Mouse (Mus musculus) testis, adult 2 months (tissue): Measurements from ENCODE around the gene Hoxa4. TPM values are rescaled to one million over a fixed set of nuclear protein-coding genes. Genes with fewer than 3 reads are reported as not detected.

Experiments
- H3K27ac ChIP-seq: fragments of 200-500 bp; 2 replicates; pipeline ENCODE4 v1.5.1; 2012; ENCODE audit warnings: low read depth, low read length; ENCODE audit not compliant: control insufficient read depth, insufficient read depth
- H3K27me3 ChIP-seq: fragments of 200-500 bp; 2 replicates; pipeline ENCODE4 v1.6.1; 2012; ENCODE audit warnings: mild to moderate bottlenecking, low read length, moderate library complexity; ENCODE audit not compliant: control insufficient read depth, insufficient read depth
- H3K36me3 ChIP-seq: fragments of 200-500 bp; 2 replicates; pipeline ENCODE4 v1.6.1; 2012; ENCODE audit warnings: mild to moderate bottlenecking, low read length; ENCODE audit not compliant: control insufficient read depth, insufficient read depth
- H3K4me1 ChIP-seq: fragments of 200-500 bp; 2 replicates; pipeline ENCODE4 v1.6.1; 2012; ENCODE audit warnings: low read length; ENCODE audit not compliant: control insufficient read depth, insufficient read depth
- H3K4me3 ChIP-seq: fragments of 200-500 bp; 2 replicates; pipeline ENCODE4 v1.5.1; 2012; ENCODE audit warnings: low read depth, mild to moderate bottlenecking, low read length, moderate library complexity, mixed read lengths; ENCODE audit not compliant: control insufficient read depth
- CTCF ChIP-seq: fragments of 200-500 bp; IDR thresholded peaks from 2 replicates; pipeline ENCODE4 v1.5.1; 2012; ENCODE audit warnings: low read depth, mild to moderate bottlenecking, inconsistent platforms, low read length, moderate library complexity; ENCODE audit not compliant: control insufficient read depth, insufficient read depth, insufficient replicate concordance
- POLR2A ChIP-seq: fragments of 200-500 bp; IDR thresholded peaks from 2 replicates; pipeline ENCODE4 v1.6.1; 2012; ENCODE audit warnings: low read depth, mild to moderate bottlenecking, inconsistent platforms, low read length, moderate library complexity; ENCODE audit not compliant: control insufficient read depth
- polyA plus RNA-seq: library from polyadenylated mRNA; depleted of rRNA; stranded (reverse); fragments of >200 nt; gene quantifications from 2 replicates; pipeline ENCODE4 v1.2.3, GENCODE M21; 2012

Hoxa4 gene
- polyA plus RNA-seq, 1 experiment = 65.3 TPM

- Histone ChIP-seq H3K27me3 (peaks cover 18% of the 10 kb centered on the region), H3K4me1 (peaks cover 30% of the 10 kb centered on the region), H3K36me3 (no peaks in the 10 kb centered on the region), H3K27ac (no peak overlapping the region), H3K4me3 (no peak overlapping the region)
- TF ChIP-seq CTCF (no peak), POLR2A (no peak)
These were observed 20.2 kb downstream of the Hoxa4 start for GRCm38 (mm10) chr6:52171331-52171730.

- Histone ChIP-seq H3K36me3 (no peaks in the 10 kb centered on the region), H3K27ac (no peak overlapping the region), H3K4me3 (no peak overlapping the region), H3K4me1 (peaks cover 26% of the 10 kb centered on the region), H3K27me3 (peaks cover 16% of the 10 kb centered on the region)
- no peak for TF ChIP-seq CTCF
- no peak for TF ChIP-seq POLR2A
These were observed 20.7 kb downstream of the Hoxa4 start for GRCm38 (mm10) chr6:52170898-52171223.

- peaks cover 24% of the 10 kb centered on the region for H3K4me1 ChIP-seq
- H3K27ac ChIP-seq = no peak overlapping the region
- peak overlapping the region; percentile 47 for H3K4me3 ChIP-seq
- H3K27me3 ChIP-seq = peaks cover 13% of the 10 kb centered on the region
- H3K36me3 ChIP-seq = no peaks in the 10 kb centered on the region
- TF ChIP-seq CTCF (no peak), POLR2A (peak; percentile 27; the same call in 1 of the 2 replicates)
These were observed 21.2 kb downstream of the Hoxa4 start for GRCm38 (mm10) chr6:52170166-52170897.

- Histone ChIP-seq H3K4me3 (peak overlapping the region; percentile 47), H3K27me3 (peaks cover 8% of the 10 kb centered on the region)
These were observed 21.9 kb downstream of the Hoxa4 start for GRCm38 (mm10) chr6:52169499-52170165.

GRCm38 (mm10) chr6:52168191-52169055 is 23.1 kb downstream of the Hoxa4 start:
- peaks cover 16% of the 10 kb centered on the region for H3K27me3 ChIP-seq
- no peaks in the 10 kb centered on the region for H3K36me3 ChIP-seq
- H3K4me1 ChIP-seq = peaks cover 28% of the 10 kb centered on the region
- H3K27ac ChIP-seq = no peak overlapping the region
- no peak overlapping the region for H3K4me3 ChIP-seq
- TF ChIP-seq POLR2A (no peak), CTCF (no peak)

More at GRCm38 (mm10) chr6:52169499-52170165, 21.9 kb downstream of the Hoxa4 start:
- H3K27ac ChIP-seq = no peak overlapping the region
- H3K4me1 ChIP-seq = peaks cover 23% of the 10 kb centered on the region
- no peaks in the 10 kb centered on the region for H3K36me3 ChIP-seq
- TF ChIP-seq CTCF (no peak), POLR2A (no peak)

GRCm38 (mm10) chr6:52167736-52168161 is 23.8 kb downstream of the Hoxa4 start:
- Histone ChIP-seq H3K27ac (no peak overlapping the region), H3K4me3 (no peak overlapping the region), H3K4me1 (peaks cover 29% of the 10 kb centered on the region), H3K36me3 (no peaks in the 10 kb centered on the region), H3K27me3 (peaks cover 20% of the 10 kb centered on the region)
- TF ChIP-seq POLR2A (no peak), CTCF (no peak)

GRCm38 (mm10) chr6:52167176-52167575 is 24.4 kb downstream of the Hoxa4 start:
- Histone ChIP-seq H3K4me1 (peaks cover 24% of the 10 kb centered on the region), H3K36me3 (no peaks in the 10 kb centered on the region), H3K4me3 (no peak overlapping the region), H3K27ac (no peak overlapping the region), H3K27me3 (peaks cover 18% of the 10 kb centered on the region)
- TF ChIP-seq CTCF (no peak), POLR2A (no peak)
